Mouse (Mus musculus) MN1 (cell line): ENCODE results near the gene Coa6.

Experiments used
- DNase-seq: peaks from one replicate; pipeline ENCODE4 v3.0.0-alpha.2; 2016; ENCODE audit warnings: low spot score

Coa6 gene

DNA sequence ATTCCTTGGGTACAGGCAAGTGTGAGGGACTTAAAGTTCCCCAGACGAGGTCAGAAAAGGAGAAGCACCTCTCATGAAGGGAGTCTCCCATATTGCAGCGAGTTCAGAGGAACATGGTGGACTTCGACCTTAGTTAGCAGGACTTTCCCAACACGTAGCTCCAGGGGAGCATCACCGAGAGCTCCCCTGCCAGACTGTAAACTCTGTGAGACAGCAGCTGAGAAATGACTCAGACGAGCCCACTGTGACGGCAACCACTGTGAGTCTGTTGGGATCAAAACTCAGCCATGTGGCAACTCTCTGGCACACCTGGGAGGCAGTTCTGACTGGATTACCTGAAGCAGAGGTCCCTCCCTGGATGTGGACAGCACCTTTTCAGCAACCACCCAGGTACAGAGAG lies 41.8 kb downstream of the Coa6 start:
- no peak for DNase-seq

DNA sequence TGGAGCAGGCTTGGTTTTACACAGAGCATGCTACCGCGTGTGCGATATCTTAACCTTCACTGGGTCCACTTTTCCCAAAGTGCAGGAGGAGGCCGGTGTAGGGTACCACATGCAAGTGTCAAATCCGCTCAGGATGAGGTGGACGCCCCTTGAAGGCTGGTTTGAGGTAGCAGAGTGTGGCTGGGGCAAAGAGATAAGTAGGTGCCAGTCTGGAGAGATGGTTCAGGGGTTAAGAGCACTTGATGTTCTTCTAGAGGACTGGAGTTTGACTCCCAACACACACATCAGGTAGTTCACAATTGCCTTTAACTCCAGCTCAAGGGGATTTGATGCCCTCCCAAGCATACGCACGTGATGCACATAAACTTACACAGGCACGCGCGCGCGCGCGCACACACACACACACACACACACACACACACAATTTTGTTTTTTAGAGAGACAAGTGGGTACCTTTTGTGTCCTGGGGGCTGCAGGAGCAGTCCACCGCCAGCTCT lies 51.5 kb downstream of the Coa6 start:
- DNase-seq = no peak

DNA sequence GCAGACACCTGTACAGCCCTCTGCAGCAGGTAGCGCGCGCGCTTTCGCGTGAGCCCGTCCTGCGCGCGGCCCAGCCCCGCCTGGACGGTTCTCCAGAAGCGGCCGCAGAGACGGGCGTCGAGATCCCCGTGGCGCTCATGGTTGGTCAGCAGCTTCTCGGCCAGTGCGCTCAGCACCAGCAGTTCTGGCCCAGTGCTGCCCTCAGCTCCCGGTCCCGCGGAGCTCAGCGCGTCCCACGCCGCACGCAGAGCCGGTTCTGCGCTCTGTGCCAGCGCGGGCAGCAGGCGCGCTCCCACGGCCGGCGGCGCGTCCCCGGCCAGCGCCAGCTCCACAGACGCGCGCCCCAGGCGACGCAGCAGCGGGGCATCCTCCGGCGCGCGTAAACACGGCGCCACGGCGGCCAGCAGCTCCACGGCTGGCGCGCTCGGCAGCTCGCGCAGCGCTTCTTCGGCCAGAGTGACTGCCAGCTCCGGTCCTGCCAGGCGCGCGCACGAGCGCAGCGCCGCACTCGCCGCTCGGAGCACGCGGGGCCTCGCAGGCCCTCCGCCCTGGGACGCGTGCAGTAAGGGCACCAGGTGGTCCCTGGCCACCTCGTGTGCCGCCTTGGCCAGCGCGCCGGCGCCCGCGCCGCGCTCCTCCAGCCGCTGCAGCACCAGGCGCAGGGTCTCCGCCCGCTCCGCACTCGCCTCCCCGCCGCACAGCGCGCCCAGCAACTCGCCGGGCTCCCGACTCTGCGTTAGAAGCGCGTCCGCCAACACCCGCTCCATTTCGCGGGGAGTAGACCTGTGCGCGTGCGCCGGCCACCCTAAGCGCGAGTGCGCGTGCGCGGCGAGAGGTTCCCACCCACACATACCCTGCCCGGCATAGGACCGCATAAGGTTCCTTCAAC lies 52.2 kb downstream of the Coa6 start, which contains the start of gene Tarbp1:
Gene Tarbp1 (minus strand): TSS at position 767 of the 889 bp plus-strand sequence.
- DNase-seq = peak; percentile 97
